Mouse (Mus musculus) cortical plate, adult 2 months (tissue): Measurements from ENCODE around the gene Olfr286.

Experiments
- CTCF ChIP-seq: fragments of 200-500 bp; IDR thresholded peaks from 2 replicates; pipeline ENCODE4 v1.5.1; 2011; ENCODE audit warnings: mild to moderate bottlenecking, control low read depth, low read length; ENCODE audit not compliant: insufficient read depth; ENCODE audit errors: extremely low read depth
- POLR2A ChIP-seq: fragments of 200-500 bp; IDR thresholded peaks from 2 replicates; pipeline ENCODE4 v1.6.1; 2011; ENCODE audit warnings: mild to moderate bottlenecking, low read length, control low read depth; ENCODE audit not compliant: insufficient read depth; ENCODE audit errors: extremely low read depth

GRCm38 (mm10) chr15:98226096-98226495 is 8.2 kb downstream of the Olfr286 start:
- no peak for TF ChIP-seq CTCF
- no peak for TF ChIP-seq POLR2A
